9 mouse cellular contexts compared by ENCODE assay signal in genomic region chr8:79561269-79562063, GRCm38 (mm10).
DNase-seq lines count a peak whose midpoint lies in the region; ATAC-seq lines count a peak whose summit lies in the region.
"Had no signal": no experiment of that assay in that cellular context is flagged by ENCODE, and none has a peak within 500 bp of the region (broad histone marks: within the 10 kb centered on the region; RNA-seq: fewer than 3 reads in every experiment).

No protein-coding gene starts in this region.

- no peaks in the 10 kb centered on the region for H3K36me3 ChIP-seq in kidney, embryonic 16.5 days (ENCODE audit: insufficient read depth, low read length)
- H3K36me3 ChIP-seq in neural tube, embryonic 14.5 days (ENCODE audit: control insufficient read depth, insufficient read depth, low read length) = no peaks in the 10 kb centered on the region
- H3K36me3 ChIP-seq: midbrain, embryonic 10.5 days had no signal

- H3K9me3 ChIP-seq in kidney, embryonic 16.5 days (ENCODE audit: low read length) = no peaks in the 10 kb centered on the region
- no peaks in the 10 kb centered on the region for H3K9me3 ChIP-seq in neural tube, embryonic 14.5 days (ENCODE audit: control insufficient read depth, low read length)
- H3K9me3 ChIP-seq: midbrain, embryonic 10.5 days had no signal

- WGBS in kidney, embryonic 16.5 days = 72% methylated on average over 9 of the region's 9 CpGs
- WGBS in neural tube, embryonic 14.5 days = 66% methylated on average over 9 of the region's 9 CpGs

- no peak for ATAC-seq in kidney, embryonic 16.5 days (ENCODE audit: low FRiP score, low TSS enrichment)
- no peak for ATAC-seq in neural tube, embryonic 14.5 days (ENCODE audit: low read depth)

- no peak overlapping the region for H3K4me3 ChIP-seq in kidney, embryonic 16.5 days (ENCODE audit: low read length)
- no peak overlapping the region for H3K4me3 ChIP-seq in neural tube, embryonic 14.5 days (ENCODE audit: low read depth, low read length)
- H3K4me3 ChIP-seq: midbrain, embryonic 10.5 days had no signal

- H3K27me3 ChIP-seq in kidney, embryonic 16.5 days (ENCODE audit: insufficient read depth, low read length) = no peaks in the 10 kb centered on the region
- H3K27me3 ChIP-seq in neural tube, embryonic 14.5 days (ENCODE audit: control insufficient read depth, insufficient read depth, low read length) = no peaks in the 10 kb centered on the region

- no peak overlapping the region for H3K4me2 ChIP-seq in kidney, embryonic 16.5 days (replicated peaks; ENCODE audit: low read depth, low read length)
- H3K4me2 ChIP-seq in neural tube, embryonic 14.5 days (ENCODE audit: low read depth, low read length) = no peak overlapping the region

- peak; percentile 4 for DNase-seq in cerebellum, postnatal 10 days
- no peak for DNase-seq in cerebellum, adult 11-12 months
- DNase-seq in kidney, adult 18-20 months = no peak
- DNase-seq in gastrocnemius, postnatal 25 days = peak; percentile 9
- DNase-seq in cerebellum, adult 9-10 months = no peak
- no peak for DNase-seq in left cerebral cortex, adult 8-10 months (ENCODE audit: low spot score in 2 of 2)

- no peak overlapping the region for H3K9ac ChIP-seq in kidney, embryonic 16.5 days (replicated peaks; ENCODE audit: low read length)
- no peak overlapping the region for H3K9ac ChIP-seq in neural tube, embryonic 14.5 days (replicated peaks; ENCODE audit: low read depth, low read length)

- no peaks in the 10 kb centered on the region for H3K4me1 ChIP-seq in kidney, embryonic 16.5 days (ENCODE audit: insufficient read depth, low read length)
- H3K4me1 ChIP-seq in neural tube, embryonic 14.5 days (ENCODE audit: control insufficient read depth, insufficient read depth, low read length) = no peaks in the 10 kb centered on the region
- H3K4me1 ChIP-seq: midbrain, embryonic 10.5 days had no signal

- H3K27ac ChIP-seq in kidney, embryonic 16.5 days (ENCODE audit: low read length) = peak overlapping the region; percentile 16; the same call in 1 of the 2 replicates
- H3K27ac ChIP-seq in neural tube, embryonic 14.5 days (ENCODE audit: low read depth, low read length) = 0 out of 2 replicates have a peak overlapping the region, but pooled peaks have one; percentile 12
- H3K27ac ChIP-seq: midbrain, embryonic 10.5 days had no signal

Comparison
In these comparisons a context has a peak if more than half of its experiments do, and no peak if none do; other contexts are left out.
1. DNase-seq: peak in cerebellum, postnatal 10 days (2 of 2) and gastrocnemius, postnatal 25 days (single experiment); none in cerebellum, adult 11-12 months (single experiment), kidney, adult 18-20 months (single experiment), cerebellum, adult 9-10 months (single experiment) and left cerebral cortex, adult 8-10 months (0 of 2).